Mouse (Mus musculus) gastrocnemius, postnatal 25 days (tissue): ENCODE data around the gene Btbd3. TPM values are rescaled to one million over a fixed set of nuclear protein-coding genes. Genes with fewer than 3 reads are reported as not detected.

Experiments
- DNase-seq: peaks from one replicate; pipeline ENCODE4 v3.0.0; 2022
- total RNA-seq, 2 experiments: library from RNA; stranded (reverse); gene quantifications; 1 replicate in 1 of 2; 2 replicates in 1 of 2; pipeline ENCODE4 v1.2.3; 2021

Gene Btbd3
- total RNA-seq, 2 experiments from 2014 or later = 10.1 TPM

- DNase-seq = no peak
Observed at GRCm38 (mm10) chr2:138539655-138540054, 283.3 kb downstream of the Btbd3 start.

- no peak for DNase-seq
Observed at GRCm38 (mm10) chr2:138548990-138549389, 292.6 kb downstream of the Btbd3 start.

GRCm38 (mm10) chr2:138551516-138551915, 295.2 kb downstream of the Btbd3 start:
- no peak for DNase-seq

- DNase-seq = no peak
Observed at GRCm38 (mm10) chr2:138555106-138555862, 298.9 kb downstream of the Btbd3 start.

- DNase-seq = no peak
Observed at GRCm38 (mm10) chr2:138585930-138586329, 329.6 kb downstream of the Btbd3 start.

GRCm38 (mm10) chr2:138587335-138587734, 331.0 kb downstream of the Btbd3 start:
- DNase-seq = no peak

- DNase-seq = no peak
Observed at GRCm38 (mm10) chr2:138587795-138588545, 331.6 kb downstream of the Btbd3 start.

- DNase-seq = no peak
Observed at GRCm38 (mm10) chr2:138589105-138589504, 332.7 kb downstream of the Btbd3 start.

- no peak for DNase-seq
Observed at GRCm38 (mm10) chr2:138590307-138590706, 333.9 kb downstream of the Btbd3 start.

- no peak for DNase-seq
Observed at GRCm38 (mm10) chr2:138612361-138612760, 356.0 kb downstream of the Btbd3 start.

- DNase-seq = no peak
Observed at GRCm38 (mm10) chr2:138617501-138617900, 361.1 kb downstream of the Btbd3 start.
